Mouse (Mus musculus): Measurements from ENCODE around the gene Chrdl2.
A peak's percentile ranks its signal among the peaks of the same experiment; 100 is the strongest.

Gene Chrdl2

DNA sequence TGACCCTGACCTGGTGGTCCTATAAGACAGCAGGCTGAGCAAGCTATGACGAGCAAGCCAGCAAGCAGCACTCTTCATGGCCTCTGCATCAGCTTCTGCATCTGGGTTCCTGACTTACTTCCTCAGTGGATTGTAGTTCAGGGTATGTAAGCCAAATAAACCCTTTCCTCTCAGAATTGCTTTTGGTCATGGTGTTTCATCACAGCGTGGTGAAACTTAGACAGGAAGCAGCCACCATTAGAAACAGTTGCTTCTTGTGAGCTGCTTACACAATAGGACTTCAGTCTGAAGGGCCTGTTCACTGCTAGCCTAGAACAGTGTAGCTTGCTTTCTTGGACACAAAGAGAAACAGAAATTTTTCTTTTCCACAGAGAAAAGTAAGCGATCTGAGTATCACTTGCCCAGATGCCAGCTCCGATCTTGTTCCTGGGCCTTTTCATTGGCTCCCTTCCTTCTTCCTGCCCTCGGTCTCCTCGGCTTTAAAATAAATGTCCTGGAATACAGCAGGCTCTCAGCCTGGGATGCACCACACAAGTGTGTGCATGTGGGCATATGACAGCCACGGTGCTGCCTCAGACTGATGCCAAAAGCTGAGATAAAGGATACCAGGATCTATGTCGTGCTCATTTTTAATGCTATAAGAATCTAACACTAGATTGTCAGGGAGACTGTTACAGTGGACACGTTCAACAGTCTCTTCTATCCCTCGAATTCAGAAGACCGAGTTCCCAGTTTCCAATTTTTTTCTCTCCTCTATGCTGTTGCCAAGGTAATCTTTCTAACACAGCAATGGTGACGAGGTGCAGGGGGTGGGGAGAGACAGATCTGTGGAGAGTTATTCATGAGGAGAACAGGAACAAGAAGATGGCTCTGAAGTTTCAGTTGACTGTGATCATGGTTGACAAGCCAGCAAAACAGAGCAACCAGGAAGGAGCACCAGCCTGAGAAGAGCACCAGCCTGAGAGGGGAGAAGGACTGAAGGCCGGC is 23.4 kb upstream of the Chrdl2 start:
- no peak for DNase-seq (ENCODE audit: low read depth)

DNA sequence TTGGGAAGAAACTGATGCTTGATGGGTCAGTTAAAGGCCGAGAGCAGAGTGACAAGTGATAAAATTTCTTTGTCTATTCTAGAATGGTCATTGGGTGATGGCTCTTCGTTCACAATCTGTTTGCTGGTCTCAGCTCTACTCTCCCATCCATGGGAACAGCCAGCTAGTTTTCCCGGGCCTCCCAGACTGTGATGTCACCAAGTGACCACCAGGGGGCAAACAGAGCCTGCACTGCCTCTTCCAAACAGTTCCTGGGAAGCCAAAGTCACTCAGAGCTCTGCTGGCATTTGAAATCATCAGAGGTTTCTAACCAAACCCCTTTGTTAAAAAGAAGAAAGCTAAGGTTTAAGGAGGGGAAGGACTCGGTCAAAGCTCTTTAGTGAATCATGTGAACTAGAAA is 17.2 kb upstream of the Chrdl2 start:
- DNase-seq (ENCODE audit: low read depth) = no peak

DNA sequence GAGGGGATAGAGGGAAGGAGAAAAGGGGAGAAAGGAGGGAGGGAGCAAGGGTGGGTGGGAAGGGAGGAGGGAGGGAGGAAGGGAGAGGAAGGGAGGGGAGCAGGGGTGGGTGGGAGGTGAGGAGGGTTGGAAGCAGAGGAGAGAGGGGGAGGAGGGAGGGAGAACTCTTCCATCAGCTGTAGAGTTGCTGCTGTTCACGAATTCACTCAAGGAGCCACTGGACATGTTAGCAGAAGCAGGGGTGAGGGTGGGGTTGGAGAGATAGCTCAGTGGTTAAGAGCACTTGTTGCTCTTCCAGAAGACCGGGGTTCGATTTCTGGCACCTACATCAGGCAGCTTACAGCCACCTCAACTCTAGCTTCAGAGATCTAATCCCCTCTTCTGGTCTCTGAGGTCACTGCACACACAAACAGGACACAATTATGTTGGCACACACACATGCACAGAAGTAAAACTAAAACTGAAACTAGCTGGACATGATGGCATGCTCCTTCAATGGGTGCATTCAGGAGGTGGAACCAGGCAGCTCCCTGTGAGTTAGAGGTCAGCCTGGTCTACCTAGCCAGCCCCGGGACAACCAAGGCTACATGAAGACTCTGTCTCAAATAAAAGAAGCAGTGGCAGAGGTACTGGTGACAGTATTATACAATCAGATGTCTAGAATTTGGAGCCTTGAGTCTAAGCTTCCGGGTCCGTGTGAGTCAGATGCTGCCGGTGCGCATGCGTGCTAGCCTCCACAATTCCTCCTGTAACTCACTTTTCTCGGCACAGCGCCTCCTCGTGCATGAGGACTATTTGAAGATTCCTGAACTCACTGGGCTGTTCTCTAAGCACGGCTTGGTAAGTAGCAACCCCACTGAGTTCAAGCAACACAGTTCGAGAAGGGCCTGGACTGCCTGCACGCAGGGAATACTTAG is 15.9 kb upstream of the Chrdl2 start:
- DNase-seq (ENCODE audit: low read depth) = no peak

DNA sequence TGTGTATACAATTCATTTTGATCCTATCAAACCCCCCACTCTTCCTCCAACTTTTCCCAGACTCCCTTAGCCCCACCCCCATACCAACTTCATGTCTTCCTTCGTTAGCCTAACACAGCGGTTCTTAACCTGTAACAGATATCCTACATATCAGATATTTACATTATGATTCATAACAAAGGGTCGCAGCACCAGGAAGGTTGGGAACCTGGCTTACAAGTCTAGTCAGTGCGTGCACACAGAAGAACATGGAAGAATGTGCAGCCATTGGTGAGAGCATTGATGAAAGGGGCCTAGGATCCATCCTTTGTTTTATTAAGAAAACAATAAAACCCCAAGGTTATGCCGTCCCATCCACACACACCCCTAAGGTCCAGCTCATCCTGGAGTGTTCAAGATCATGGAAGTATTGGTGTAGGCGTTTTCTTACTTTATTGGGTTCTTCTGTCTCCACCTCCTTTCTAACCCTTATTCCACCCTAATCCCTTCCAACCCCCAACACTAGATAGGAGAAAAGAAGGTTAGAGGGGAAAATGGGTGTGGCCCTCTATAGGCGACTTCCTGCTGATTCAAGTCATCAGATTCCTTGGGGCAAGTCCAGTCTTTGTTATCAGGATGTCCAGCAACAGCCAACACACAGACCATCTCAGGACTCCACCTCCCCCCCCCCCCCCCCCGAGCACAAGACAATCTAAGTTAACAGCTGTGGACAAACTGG is 14.8 kb upstream of the Chrdl2 start:
- DNase-seq (ENCODE audit: low read depth) = no peak

DNA sequence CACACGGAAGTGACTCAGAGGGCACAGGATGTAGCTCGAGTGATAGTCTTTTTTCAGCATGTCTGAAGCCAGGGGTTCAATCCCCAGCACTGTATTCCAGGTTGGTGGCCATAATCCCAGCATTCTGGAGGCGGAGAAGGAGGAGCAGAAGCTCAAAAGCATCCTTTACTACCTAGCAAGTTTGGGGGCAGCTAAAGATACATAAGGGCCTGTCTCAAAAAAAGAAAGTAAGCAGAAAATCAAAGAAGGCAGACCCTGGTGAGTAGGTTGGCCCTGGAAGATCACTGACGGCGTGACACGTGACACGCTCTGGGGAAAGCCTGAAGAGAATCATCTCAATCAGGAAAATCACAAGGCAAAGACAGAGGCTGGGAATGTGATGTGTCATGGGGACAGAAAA is 12.8 kb upstream of the Chrdl2 start:
- no peak for DNase-seq (ENCODE audit: low read depth)

DNA sequence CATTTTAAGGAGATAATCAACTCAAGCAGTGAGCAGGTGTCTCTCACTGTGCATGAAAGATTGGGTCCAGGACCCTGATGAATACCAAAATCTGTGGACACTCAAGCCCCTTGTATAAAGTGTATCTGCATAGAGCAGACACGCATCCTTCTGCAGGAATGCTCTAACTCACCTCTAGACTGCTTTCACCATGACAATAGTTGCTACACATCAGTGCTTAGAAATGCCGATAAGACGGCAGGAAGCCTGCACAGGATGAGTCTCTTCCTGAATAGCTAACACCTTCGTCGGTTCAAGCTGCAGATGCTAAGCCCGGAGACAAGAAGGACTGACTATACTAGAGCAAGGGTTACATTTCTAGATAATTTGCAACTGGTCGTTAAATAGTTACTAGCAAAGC is 10.8 kb upstream of the Chrdl2 start:
- no peak for DNase-seq (ENCODE audit: low read depth)

DNA sequence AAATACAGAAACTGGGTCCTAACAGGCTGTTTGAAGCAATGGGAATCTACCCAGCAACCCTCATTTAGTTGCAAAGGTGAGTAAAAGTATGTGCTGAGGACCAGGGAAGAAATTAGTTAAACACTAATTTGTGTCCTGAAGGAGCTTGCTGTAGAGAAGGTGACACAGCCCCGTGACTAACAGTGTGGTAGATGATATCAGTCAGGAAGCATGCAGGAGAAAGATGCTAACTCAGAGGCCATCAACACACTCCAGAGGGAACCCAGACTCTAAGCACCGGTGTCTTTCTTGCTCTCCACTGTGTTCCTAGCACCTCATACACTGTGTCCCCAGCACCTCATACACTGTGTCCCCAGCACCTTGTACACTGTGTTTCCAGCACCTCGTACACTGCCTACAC is 7.3 kb upstream of the Chrdl2 start:
- DNase-seq (ENCODE audit: low read depth) = no peak

DNA sequence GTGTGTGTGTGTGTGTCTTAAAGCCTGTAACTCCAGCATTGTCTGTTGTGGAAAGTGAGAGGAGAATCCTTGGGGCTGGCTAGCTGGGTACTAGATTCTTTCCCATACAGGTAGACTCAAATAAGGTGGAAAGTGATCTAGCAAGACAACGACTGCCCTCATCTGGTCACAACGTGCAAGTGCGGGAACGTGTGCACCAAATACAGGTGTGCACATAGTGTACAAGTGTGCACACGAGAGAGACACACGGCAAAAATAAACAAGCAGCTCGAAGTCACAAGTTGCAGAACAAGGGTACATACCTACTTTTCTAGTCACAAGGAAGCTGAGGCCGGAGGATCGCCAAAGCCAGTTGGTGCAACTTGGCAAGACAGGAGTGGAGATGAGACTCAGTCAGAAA is 2.2 kb upstream of the Chrdl2 start:
- no peak for DNase-seq (ENCODE audit: low read depth)

DNA sequence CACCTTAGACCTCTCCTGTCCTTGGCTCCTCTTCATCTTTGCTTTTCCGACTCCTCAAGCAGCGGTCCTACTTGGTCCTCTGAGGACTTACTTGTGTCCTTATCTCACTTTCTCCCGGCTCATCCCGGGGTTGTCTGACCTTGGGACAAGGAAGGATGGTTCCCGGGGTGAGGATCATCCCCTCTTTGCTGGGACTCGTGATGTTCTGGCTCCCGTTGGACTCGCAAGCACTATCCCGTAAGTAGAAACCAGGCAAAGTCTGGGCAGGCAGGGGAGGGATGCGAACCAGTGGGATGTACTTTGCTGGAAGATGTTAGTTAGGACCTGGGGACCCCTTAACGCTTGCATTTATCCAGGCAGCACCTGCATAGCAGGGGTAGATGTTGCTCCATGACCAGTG is 439 bp downstream of the Chrdl2 start:
- no peak for DNase-seq (ENCODE audit: low read depth)

DNA sequence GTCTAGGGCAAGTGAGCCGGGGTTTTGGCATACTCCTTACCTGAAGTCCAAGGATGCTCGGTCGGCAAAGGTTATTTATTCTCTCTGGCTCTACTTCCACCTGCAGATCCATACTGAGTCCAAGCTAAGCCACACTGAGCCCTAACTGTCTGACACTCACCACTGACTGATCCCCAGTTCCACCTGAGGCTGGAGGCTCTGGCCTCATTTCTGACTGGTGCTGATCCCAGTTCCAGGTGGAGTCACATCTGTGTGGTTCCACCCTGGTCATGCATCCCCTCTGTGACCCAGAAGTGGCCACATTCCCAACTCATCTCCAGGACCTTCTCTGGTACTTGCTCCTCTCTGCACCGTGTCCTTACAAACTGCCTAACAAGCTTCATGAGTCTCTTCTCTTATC is 2.8 kb downstream of the Chrdl2 start:
- no peak for DNase-seq (ENCODE audit: low read depth)

DNA sequence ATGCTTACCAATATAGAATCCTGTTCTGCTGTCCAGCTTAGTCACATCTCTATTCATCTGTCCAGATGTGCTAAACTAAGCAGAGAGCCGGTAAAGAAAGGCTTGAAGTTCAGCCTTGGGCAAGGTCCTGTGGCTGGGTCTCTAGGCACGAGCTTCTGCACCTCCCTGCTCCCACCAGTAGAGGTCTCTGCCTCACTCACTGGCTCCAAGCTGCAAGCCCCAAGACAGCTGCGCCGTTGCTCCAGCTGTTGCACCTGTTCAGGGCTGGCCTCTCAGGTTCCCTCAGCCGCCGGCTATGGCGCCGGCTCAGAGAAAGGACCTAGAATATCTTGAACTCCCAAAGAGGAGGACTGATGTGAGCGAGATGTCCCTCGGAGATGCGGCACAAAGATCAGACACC is 3.7 kb downstream of the Chrdl2 start:
- peak; percentile 63 for DNase-seq (ENCODE audit: low read depth)

DNA sequence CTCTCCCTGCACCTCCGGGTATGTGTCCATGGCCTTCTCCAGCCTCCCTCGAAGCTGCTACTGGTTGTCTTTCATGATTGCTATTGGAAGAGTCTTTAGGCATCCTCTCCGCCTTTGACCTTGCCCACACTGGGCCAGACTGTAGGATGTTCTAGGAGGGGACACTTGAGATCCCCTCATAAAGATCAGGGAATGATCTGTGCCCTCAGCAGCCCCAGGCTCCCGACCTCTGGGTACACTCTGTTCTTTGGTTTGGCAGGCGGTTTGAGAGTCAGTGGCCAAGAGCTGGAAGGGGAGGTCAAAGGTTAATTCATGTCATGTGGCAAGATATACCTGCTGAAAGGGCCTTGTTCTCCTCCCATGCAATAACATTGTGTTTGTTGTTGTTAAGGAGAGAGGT is 4.7 kb downstream of the Chrdl2 start:
- DNase-seq (ENCODE audit: low read depth) = no peak

DNA sequence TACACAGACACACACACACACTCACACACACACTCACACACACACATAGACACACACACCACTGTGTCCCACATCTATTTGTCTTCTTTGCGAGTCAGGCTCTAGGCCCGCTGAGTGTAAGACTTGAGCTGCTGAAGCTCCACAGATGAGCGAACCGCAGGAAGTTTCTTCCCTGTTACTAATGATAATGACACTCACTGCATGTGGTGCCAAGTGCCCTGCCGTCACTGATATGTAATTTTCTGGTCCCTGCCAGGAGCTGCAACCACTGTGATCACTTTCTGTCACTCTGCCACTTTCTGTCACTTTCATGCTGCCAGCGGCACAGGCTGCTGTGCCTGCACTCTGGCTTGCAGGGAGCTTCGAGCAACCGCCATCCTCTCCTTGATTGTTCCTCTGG is 6.1 kb downstream of the Chrdl2 start:
- DNase-seq (ENCODE audit: low read depth) = no peak

DNA sequence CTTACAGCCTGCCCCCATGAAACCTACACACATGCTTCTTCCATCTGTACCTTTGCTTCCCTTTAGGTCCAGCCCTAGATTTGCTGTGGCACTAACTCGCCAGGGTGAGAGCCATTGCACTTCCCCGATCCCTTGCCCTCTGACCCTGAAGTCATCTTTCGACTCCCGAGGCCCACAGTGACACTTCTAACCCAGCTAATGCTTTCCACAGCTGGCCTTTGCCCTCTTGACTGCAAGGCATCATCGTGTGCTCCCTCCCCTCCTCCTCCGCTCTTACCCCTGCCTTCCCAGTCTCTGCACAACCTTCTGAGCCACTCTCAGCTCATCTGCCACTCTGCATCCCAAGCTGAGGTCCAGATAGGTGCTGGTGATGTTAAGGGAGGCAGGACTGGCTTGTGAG is 6.5 kb downstream of the Chrdl2 start:
- no peak for DNase-seq (ENCODE audit: low read depth)

DNA sequence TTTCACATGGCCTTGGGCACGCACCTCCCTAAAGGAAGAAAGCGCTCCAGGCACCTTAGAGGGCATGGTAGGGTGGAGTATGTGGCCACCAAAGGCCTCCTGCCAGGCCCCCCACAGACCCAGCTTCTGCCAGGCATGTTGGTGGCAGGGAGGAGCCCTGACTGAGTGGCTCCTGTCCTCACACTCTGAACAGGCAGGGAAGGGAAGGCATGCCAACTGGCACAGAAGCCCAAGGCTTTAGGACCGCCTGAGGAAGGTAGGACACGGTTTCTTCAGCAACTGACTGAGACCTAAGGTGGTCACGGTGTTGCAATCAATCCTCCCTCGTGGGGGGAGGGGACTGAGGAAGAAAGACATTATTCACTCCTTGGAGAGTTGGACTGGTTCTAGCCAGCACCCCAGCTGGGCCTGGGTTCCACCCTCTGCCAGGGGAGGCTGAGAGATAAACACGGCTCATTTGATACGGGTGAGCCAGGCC is 8.2 kb downstream of the Chrdl2 start:
- DNase-seq (ENCODE audit: low read depth) = no peak

DNA sequence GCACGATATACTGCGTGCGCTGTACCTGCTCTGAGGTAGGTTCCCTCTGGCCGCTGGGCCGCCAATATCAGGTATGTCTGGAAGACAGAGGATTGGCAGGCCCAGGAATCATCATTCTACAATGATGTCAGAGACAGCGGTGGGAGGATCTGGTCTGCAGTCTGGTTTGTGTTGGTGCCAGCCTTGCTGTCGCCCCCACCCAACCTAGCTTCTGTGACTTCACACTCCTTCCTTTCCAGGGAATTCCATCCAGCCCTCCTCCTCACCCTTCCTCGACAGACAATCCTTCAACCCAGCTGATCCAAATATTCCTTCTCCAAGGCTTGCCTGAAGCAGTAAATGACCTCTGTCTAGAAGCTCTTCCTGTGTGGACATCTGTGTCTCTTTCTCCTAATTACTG is 11.1 kb downstream of the Chrdl2 start:
- no peak for DNase-seq (ENCODE audit: low read depth)

DNA sequence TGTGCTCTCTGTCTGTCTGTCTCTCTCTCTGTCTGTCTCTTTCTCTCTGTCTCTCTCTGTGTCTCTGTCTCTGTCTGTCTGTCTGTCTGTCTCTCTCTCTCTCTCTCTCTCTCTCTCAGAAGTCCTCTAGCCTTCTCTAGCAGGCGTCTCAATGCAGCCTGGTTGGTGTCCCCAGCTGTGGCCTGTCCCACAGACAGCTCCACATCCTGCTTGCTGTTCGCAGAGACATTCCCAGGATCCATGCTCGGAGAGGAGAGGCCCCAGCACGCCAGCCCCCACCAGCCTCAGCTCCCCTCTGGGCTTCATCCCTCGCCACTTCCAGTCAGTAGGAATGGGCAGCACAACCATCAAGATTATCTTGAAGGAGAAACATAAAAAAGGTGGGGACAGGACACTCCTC is 21.4 kb downstream of the Chrdl2 start:
- no peak for DNase-seq (ENCODE audit: low read depth)

DNA sequence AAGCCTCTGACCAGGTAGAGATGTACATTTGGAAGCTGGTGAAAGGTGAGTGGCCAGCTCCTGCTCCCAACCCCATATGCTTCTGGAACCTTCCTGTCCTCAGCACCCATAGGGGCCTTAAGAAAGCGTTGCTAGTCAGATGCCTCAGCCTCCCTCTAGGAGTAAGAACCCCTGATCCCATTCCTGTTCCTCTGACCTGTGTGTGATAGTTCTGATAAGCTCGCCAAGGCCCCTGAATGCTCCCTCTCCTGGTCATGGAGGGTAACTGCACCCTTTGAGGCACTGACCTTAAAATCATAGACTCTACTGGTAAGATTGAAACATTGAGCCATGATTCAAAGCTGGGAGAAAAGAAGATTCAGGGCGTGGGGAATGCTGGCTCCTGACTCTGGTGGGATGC is 23.3 kb downstream of the Chrdl2 start:
- DNase-seq (ENCODE audit: low read depth) = peak; percentile 43

DNA sequence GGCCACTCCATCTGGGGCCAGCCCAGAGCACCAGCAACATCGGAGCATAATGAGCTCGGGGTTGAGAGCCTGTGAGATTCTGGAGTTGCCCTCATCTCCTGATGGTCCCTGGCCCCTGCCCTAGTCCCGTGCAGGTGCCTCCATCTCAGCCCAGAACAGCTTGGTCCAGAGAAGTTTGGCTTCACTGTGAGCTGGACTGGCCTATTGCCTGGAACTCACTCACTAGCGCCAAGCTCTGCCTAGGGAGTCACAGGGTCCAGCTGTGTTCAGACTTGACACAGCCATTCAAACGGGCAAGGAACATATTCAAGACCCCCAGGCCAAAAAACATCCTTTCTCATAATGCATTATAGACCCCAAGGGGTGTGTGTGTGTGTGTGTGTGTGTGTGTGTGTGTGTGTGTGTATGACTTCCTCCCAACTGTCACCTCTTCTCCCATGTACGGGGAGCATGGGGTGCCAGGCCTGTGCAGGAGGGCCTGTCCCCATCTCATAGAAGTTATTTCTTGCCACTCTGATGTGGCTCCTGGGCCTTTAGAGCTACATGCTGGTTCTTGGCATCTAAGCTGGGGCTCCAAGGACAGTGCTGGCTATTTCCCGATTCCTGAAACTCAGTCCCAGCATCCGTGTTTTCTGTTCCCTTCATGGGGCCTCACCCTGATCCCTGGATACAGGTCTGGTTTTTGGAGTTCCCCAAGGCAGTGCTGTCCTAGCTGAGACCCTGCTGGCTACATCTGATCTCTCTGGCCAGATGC is 25.2 kb downstream of the Chrdl2 start:
- DNase-seq (ENCODE audit: low read depth) = no peak

DNA sequence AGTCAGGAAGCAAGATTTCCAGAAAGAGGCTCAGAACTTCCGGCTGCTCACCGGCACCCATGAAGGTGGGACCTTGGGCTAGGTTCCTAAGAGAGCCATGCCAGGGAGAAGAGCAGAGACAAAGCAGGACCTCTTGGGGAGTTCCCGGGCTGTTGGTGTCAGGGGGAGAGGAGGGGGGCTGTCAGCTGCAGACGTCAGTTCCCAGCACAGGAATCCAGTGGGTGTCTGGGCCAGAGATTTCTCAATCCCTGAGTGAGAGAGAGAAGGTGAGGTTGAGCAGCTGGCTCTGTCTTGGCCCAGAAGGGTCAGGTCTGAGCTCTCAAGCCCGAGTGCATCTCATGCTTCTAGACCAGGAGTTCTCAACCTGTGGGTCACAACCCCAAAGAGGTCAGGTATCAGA is 27.7 kb downstream of the Chrdl2 start:
- no peak for DNase-seq (ENCODE audit: low read depth)

DNA sequence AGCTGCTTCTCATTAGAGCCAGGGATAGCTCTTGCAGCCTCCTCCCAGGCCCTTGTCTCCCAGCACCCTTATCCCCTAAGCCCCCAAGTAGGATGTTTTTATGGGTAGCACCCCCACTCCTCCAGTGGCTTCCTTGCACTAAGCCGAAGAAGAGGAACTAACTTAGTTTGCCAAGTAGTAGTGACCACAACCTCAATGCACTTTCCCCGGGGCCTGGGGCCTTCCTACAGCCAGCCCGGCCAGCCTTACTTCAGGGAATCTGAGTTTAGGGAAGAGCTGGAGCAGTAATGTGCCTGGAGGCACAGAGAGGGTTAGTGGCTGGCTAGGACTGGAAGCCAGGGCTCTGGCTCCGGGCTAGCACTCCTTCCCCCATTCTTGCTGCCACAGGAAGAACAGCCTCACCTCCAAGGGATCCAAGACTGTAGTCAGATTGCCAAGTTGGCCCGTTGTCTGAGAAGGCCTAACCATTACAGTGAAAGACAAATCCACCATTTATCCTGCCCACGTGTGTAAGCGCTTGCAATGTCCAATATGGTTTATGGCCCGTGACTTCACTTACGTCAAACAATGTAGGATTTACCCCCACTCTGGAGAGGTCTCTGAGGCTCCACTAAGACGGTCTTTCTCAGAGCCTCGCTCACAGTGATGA is 29.0 kb downstream of the Chrdl2 start:
- DNase-seq (ENCODE audit: low read depth) = peak; percentile 13

All from c-Kit-positive CD71-negative TER-119-negative erythroid progenitor cells, embryonic 14.5 days (primary cell).